Mouse (Mus musculus) embryonic facial prominence, embryonic 10.5 days (tissue): Measurements from ENCODE around the gene Abca2. TPM values are rescaled to one million over a fixed set of nuclear protein-coding genes. Genes with fewer than 3 reads are reported as not detected.
A peak's percentile ranks its signal among the peaks of the same experiment; 100 is the strongest.

Source experiments
- DNase-seq: peaks from one replicate; pipeline ENCODE4 v3.0.0-alpha.2; 2017; ENCODE audit warnings: low spot score
- H3K27ac ChIP-seq: fragments of 300-500 bp; sonication (generic); replicated peaks from 2 replicates; pipeline ENCODE4 v1.5.1; 2016; ENCODE audit warnings: mild to moderate bottlenecking
- H3K27me3 ChIP-seq: fragments of 300-500 bp; sonication (generic); replicated peaks from 2 replicates; pipeline ENCODE4 v1.6.1; 2016; ENCODE audit warnings: low read depth, mild to moderate bottlenecking; ENCODE audit not compliant: poor library complexity, severe bottlenecking
- H3K36me3 ChIP-seq: fragments of 300-500 bp; sonication (generic); replicated peaks from 2 replicates; pipeline ENCODE4 v1.6.1; 2016; ENCODE audit warnings: mild to moderate bottlenecking, moderate library complexity
- H3K4me1 ChIP-seq: fragments of 300-500 bp; sonication (generic); 2 replicates; pipeline ENCODE4 v1.6.1; 2016
- H3K4me3 ChIP-seq: fragments of 300-500 bp; sonication (generic); 2 replicates; pipeline ENCODE4 v1.5.1; 2016; ENCODE audit warnings: mild to moderate bottlenecking, moderate library complexity
- H3K9me3 ChIP-seq: fragments of 300-500 bp; sonication (generic); 2 replicates; pipeline ENCODE4 v1.6.1; 2016; ENCODE audit warnings: mild to moderate bottlenecking
- WGBS: fragments of 180-500 bp; shearing (Covaris S2); methylation state at CpG from one replicate; pipeline ENCODE4 v1.1.7; 2016; 5-methylcytosine and 5-hydroxymethylcytosine counted together
- polyA plus RNA-seq: library from polyadenylated mRNA; unstranded; fragments of >200 nt; fragmentation: Nextera tagmentation; extraction: Ambion mirVana; gene quantifications from 2 replicates; pipeline ENCODE4 v1.2.1, GENCODE M21; 2016

The Abca2 gene
- 4.3 and 5.6 TPM in 2 replicates for polyA plus RNA-seq

DNA sequence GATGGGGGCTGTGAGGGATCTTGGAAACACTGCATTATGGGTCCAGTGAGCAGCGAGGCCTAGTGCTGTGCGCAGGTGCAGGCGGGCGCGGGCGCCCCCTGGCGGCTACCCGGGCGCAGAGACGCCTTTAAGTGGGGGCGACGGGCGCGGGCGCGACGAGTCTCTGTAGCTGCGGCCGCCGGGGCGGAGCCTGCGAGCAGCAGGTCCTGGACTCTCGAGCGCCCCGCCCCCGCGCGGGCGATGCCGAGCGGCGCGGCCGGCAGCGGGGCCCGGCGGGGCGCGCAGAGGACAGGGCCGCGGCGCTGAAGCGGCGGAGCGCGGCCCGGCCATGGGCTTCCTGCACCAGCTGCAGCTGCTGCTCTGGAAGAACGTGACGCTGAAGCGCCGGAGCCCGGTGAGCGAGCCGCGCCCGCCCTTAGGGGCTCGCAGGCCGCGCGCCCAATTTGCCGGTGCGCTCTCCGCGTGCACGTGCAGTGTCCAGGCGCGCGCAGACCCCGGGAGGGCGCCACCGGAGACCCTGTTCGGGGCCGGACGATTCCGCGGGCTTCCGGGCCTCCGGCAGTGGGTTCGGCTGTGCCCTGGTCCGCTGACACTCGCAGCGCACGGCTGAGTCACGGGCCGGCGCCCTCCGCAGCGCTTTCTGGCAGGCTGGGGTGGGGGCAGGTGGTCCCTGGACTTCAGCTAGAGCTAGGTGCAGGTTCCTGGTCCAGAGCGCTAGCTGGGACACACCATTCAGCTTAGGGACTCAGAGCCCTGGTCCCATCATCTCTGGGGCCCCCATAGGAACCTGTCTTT, at the start of gene Abca2:
TSS of gene Abca2 (plus strand) at position 262 of the 795 bp plus-strand sequence.
- DNase-seq = peak; percentile 96
- no peaks in the 10 kb centered on the region for H3K9me3 ChIP-seq
- 1% methylated on average over 89 of the region's 89 CpGs for WGBS
- H3K4me3 ChIP-seq = peak within 1 kb of the TSS; percentile 86
- H3K36me3 ChIP-seq = peaks cover 4% of the 10 kb centered on the region; the same call in 1 of the 2 replicates
- peaks cover 41% of the 10 kb centered on the region for H3K4me1 ChIP-seq
- H3K27me3 ChIP-seq = peaks cover 65% of the 10 kb centered on the region
- H3K27ac ChIP-seq = peak within 1 kb of the TSS; percentile 88

DNA sequence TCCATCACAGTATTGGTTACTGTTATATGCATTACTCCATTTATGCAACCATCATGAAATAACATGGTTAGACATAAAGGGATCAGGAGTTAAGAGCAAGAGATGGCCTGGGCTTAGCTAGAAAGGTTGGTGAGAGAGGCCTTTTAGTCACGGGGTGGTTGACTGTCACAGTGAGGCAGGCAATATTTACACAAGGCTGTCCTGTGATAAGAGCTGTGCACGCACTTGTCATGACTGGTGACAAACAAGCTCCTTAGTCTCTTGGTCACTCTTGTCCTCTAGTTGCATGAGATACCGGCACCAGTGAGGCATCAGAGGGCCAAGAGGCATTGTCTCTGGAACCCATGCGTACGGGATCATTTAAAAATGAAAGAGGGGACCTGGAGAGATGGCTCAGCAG, 44.0 kb upstream of the Abca2 start:
- no peak overlapping the region for H3K4me3 ChIP-seq
- no peaks in the 10 kb centered on the region for H3K36me3 ChIP-seq
- 84% methylated on average over 5 of the region's 5 CpGs for whole genome bisulfite sequencing
- DNase-seq = no peak
- no peak overlapping the region for H3K27ac ChIP-seq
- no peaks in the 10 kb centered on the region for H3K27me3 ChIP-seq
- H3K9me3 ChIP-seq = no peaks in the 10 kb centered on the region
- no peaks in the 10 kb centered on the region for H3K4me1 ChIP-seq

DNA sequence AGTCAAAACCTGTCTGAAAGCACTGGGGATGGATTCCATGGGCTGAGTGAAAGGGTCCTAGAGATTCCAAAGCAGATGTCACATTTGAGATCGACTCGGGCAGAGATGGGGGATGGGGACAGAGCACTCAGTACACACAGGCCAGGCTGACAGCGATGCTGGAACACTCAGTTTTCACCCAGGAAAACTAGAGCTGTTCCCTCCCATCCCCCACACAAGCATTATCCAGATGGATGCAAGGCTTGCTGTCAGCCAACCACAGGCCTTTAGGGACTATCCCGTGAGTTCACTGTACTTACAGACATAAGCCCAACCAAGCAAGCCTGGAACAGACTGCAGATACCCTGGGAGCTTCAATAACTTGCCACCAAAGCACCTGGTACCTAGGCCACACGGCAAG, 37.2 kb upstream of the Abca2 start:
- 73% methylated on average over 5 of the region's 5 CpGs for WGBS
- H3K27me3 ChIP-seq = peaks cover 28% of the 10 kb centered on the region
- H3K4me1 ChIP-seq = peaks cover 13% of the 10 kb centered on the region
- no peaks in the 10 kb centered on the region for H3K36me3 ChIP-seq
- no peak overlapping the region for H3K27ac ChIP-seq
- no peaks in the 10 kb centered on the region for H3K9me3 ChIP-seq
- H3K4me3 ChIP-seq = no peak overlapping the region
- DNase-seq = no peak

DNA sequence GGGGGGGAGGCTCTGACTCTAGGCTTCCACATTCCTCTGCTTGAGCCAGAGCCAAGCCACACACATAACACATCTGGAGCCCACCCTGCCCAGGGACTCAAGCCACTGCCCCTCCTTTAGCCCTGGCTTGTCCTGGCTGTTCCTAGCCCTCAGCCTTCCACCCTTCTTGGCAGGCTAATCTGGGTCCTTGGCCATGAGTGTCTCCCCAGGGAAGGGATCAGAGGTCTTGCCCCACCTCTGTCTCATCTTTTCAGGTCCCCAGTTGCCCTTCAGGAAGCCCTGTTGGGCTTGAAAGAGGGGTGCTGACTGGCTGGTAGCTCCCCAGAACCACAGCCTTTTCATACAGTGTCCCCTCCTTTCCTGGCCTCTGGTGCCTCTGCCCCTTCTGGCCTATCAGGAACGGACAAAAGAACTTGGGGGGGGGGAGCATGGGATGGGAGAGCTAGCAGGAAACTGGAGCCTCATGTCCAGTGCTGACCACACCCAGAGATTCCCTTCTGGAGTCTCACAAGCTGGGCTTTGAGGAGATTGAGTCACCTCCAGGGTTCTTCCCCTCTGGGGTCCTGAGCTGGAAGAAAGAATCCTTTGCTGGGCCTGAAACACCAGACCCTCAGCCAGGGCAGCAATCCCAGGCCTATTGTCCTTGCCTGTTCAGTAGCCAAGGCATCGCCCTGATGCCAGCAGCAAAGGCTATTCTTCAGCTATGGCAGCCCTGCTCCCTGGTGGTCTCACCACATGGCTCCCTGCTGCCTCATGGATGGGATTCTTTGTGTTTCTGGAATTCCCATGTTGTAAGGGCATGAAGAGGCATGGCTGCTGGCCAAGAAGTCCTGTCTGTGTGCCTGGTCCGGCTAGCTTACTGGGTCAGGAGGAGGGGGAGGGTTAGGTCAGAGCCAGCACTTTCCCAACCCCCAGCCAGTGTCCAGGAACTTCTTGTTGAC, 34.0 kb upstream of the Abca2 start:
- 40% methylated on average over 3 of the region's 3 CpGs for WGBS
- DNase-seq = no peak
- peaks cover 60% of the 10 kb centered on the region for H3K27me3 ChIP-seq
- no peak overlapping the region for H3K27ac ChIP-seq
- H3K9me3 ChIP-seq = no peaks in the 10 kb centered on the region
- H3K36me3 ChIP-seq = no peaks in the 10 kb centered on the region
- peaks cover 20% of the 10 kb centered on the region for H3K4me1 ChIP-seq
- no peak overlapping the region for H3K4me3 ChIP-seq

DNA sequence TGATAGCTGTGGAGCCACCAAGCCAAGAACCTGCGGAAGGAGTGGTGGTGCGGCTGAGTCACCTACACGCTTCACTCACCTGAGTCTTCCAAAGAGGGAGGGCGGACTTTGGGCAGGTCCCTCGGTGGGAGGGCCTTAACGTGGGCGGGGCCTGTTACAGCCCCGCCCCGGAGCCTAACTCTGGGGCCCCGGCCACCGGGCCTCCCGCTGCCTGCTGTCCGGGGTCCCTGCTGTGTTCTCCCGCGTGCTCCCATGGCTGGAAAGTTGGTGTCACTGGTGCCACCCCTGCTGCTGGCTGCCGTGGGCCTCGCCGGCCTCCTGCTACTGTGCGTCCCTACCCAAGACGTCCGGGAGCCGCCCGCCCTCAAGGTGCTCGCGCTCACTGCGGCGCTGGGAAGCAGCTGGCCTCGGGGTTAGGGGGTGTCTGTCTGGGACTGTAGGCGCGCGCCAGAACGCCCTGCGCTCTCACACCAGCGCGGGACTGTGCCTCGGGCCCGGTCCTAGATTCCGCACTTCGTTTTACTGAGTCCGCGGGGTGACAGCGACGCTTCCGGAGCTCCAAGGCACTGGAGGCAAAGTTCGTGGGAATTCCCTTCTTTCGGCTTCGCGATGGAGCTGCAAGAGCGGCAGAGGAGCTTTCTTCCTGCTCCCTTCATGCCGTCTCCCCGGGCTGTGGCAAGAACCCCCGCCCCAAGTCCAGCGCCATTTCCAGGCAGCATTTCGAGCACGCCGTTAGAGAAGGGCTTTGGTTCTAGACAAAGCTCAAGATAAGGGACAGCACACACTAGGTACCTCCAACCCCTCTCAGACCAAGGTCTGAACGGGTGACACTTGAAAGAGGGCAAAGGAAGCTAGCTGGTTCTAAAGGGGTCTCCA, 32.5 kb upstream of the Abca2 start, which contains the start of gene Entpd2:
TSS of gene Entpd2 (plus strand) at position 154 of the 876 bp plus-strand sequence.
- Histone ChIP-seq H3K27me3 (peaks cover 74% of the 10 kb centered on the region), H3K4me1 (peaks cover 25% of the 10 kb centered on the region), H3K36me3 (no peaks in the 10 kb centered on the region), H3K27ac (peak within 1 kb of the TSS; percentile 24; the same call in 1 of the 2 replicates), H3K4me3 (peak within 1 kb of the TSS; percentile 59), H3K9me3 (no peaks in the 10 kb centered on the region)
- peak; percentile 46 for DNase-seq
- WGBS = 2% methylated on average over 57 of the region's 57 CpGs

DNA sequence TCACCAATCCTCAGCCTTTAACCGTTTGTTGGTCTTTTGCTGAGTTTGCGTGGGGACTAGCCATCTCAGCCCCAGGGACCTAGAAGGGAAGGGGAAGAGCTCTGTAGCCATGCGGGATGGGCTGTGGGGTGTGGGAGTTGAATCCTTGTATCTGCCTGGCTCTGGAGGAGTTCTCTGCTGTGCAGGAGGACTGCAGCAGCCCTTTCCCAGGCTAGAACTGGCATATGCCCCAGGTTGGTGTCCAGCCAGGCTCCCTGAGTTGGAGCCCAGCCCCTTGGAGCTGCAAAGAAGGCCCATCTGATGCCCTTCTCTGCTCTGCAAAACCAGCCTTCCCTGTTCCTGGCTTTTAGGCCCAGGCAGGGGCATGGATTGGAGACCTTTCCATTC, 31.9 kb upstream of the Abca2 start:
- WGBS = 31% methylated on average over 3 of the region's 3 CpGs
- peaks cover 25% of the 10 kb centered on the region for H3K4me1 ChIP-seq
- no peak overlapping the region; the same call in 1 of the 2 replicates for H3K4me3 ChIP-seq
- no peak overlapping the region for H3K27ac ChIP-seq
- no peak for DNase-seq
- H3K9me3 ChIP-seq = no peaks in the 10 kb centered on the region
- H3K36me3 ChIP-seq = no peaks in the 10 kb centered on the region
- H3K27me3 ChIP-seq = peaks cover 81% of the 10 kb centered on the region

DNA sequence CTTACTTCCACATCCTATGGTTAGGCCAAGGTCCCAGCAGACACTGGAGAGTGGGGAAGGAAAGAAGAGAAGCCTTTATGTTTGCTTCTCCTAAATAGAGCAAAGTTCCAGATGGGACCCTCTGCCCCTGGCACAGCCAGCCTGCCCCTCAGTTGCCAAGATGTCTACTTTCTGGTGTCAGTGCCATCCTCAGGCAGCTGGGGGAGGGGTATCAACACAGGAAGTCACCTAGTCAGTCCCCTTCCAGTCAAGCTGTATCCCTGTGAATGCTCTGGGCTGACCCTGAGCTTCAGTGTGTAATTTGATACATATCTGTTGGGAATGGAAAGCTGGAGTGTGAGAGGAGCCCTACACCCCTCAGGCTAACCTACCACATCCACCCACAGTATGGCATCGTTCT, 31.5 kb upstream of the Abca2 start:
- Histone ChIP-seq H3K27ac (no peak overlapping the region), H3K9me3 (no peaks in the 10 kb centered on the region), H3K27me3 (peaks cover 85% of the 10 kb centered on the region), H3K4me1 (peaks cover 25% of the 10 kb centered on the region), H3K36me3 (no peaks in the 10 kb centered on the region), H3K4me3 (no peak overlapping the region)
- 26% methylated on average over 1 of the region's 1 CpGs for WGBS
- no peak for DNase-seq

DNA sequence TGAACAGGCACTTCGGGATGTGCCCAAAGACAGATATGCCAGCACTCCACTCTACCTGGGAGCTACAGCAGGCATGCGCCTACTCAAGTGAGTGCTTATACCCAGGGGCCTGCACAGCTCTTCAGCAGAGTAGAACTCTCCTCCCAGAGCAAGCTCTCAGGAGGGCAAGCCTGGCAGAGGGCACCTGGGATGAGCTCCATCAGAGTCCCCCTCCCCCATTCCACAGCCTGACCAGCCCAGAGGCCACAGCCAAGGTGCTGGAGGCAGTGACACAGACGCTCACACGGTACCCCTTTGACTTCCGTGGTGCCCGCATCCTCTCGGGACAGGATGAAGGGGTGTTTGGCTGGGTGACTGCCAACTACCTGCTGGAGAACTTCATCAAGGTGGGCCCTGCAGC, 30.4 kb upstream of the Abca2 start:
- Histone ChIP-seq H3K36me3 (no peaks in the 10 kb centered on the region), H3K4me1 (peaks cover 34% of the 10 kb centered on the region), H3K27ac (no peak overlapping the region), H3K4me3 (no peak overlapping the region), H3K9me3 (no peaks in the 10 kb centered on the region), H3K27me3 (peaks cover 96% of the 10 kb centered on the region)
- DNase-seq = no peak
- 86% methylated on average over 7 of the region's 7 CpGs for WGBS

DNA sequence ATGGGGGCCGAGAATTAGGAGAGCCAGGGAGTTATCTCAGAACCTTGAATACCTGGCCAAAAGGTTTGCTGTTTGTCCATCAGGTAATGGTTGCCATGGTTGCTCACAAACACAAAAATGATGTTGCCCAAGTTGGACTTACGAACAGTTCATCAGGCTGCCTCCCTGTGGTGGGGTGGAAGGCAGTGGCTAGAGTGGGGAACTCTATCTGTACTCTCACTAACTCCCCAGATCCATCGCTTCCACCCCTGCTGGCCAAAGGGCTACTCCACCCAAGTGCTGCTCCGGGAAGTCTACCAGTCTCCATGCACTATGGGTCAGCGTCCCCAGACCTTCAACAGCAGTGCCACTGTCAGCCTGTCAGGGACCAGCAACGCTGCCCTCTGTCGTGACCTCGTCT, 29.5 kb upstream of the Abca2 start, which contains the start of gene Npdc1:
TSS of gene Npdc1 (plus strand) at position 301 of the 400 bp plus-strand sequence.
- Histone ChIP-seq H3K27ac (no peak within 1 kb of the TSS), H3K9me3 (no peaks in the 10 kb centered on the region), H3K4me3 (no peak within 1 kb of the TSS), H3K36me3 (no peaks in the 10 kb centered on the region), H3K4me1 (peaks cover 43% of the 10 kb centered on the region), H3K27me3 (peaks cover 100% of the 10 kb centered on the region)
- WGBS = 70% methylated on average over 8 of the region's 8 CpGs
- no peak for DNase-seq

DNA sequence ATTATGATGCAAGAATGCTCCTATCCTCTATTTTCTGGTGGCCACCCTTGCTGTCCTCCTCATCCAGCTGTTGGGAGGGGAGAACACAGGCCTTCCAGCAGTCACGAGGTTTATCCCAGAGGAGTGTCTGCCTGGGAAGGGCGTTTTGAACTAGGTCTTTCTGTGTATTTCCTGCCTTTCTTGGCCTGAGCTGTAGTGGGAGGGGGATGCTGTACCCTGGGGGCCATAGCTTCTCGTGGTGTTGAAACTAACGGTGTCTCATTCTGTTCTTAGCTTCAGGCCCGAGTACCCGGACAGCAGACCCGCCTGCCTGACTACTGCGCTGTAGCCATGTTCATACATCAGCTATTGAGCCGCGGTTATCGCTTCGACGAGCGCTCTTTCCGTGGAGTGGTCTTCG, 28.2 kb upstream of the Abca2 start:
- 24% methylated on average over 16 of the region's 16 CpGs for WGBS
- Histone ChIP-seq H3K4me1 (peaks cover 40% of the 10 kb centered on the region), H3K9me3 (no peaks in the 10 kb centered on the region), H3K4me3 (peak overlapping the region; percentile 28; the same call in 1 of the 2 replicates), H3K27me3 (peaks cover 99% of the 10 kb centered on the region), H3K36me3 (no peaks in the 10 kb centered on the region), H3K27ac (no peak overlapping the region)
- DNase-seq = no peak

DNA sequence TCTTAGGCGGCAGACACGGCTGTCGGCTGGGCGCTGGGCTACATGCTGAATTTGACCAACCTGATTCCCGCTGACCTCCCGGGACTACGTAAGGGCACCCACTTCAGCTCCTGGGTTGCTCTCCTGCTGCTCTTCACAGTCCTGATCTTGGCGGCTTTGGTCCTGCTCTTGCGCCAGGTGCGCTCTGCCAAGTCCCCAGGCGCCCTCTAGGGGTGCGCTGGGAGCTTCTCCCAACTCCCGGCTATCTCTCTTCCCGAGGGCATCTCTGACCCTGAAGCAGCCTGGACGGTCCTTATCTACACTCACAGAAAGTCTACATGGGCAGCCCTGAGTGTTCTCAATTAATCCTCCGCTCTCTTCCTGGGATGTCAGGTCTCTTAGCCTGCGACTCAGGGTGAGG, 27.7 kb upstream of the Abca2 start:
- Histone ChIP-seq H3K4me1 (peaks cover 35% of the 10 kb centered on the region), H3K36me3 (no peaks in the 10 kb centered on the region), H3K4me3 (peak overlapping the region; percentile 28; the same call in 1 of the 2 replicates), H3K27me3 (peaks cover 97% of the 10 kb centered on the region), H3K9me3 (no peaks in the 10 kb centered on the region), H3K27ac (no peak overlapping the region)
- WGBS = 4% methylated on average over 17 of the region's 17 CpGs
- peak; percentile 41 for DNase-seq
